Mouse (Mus musculus) forebrain, embryonic 10.5 days (tissue): ENCODE data around the gene Kcnq1. TPM values are rescaled to one million over a fixed set of nuclear protein-coding genes. Genes with fewer than 3 reads are reported as not detected.

Experiments used
- DNase-seq: peaks from one replicate; pipeline ENCODE4 v3.0.0-alpha.2; 2017; ENCODE audit warnings: low spot score; ENCODE audit errors: extremely low spot score
- H3K27ac ChIP-seq: fragments of 300-500 bp; sonication (generic); 2 replicates; pipeline ENCODE4 v1.5.1; 2016; ENCODE audit warnings: mild to moderate bottlenecking
- H3K27me3 ChIP-seq: fragments of 300-500 bp; sonication (generic); 2 replicates; pipeline ENCODE4 v1.6.1; 2016; ENCODE audit warnings: mild to moderate bottlenecking; ENCODE audit not compliant: poor library complexity, severe bottlenecking
- H3K36me3 ChIP-seq: fragments of 300-500 bp; sonication (generic); replicated peaks from 2 replicates; pipeline ENCODE4 v1.6.1; 2016; ENCODE audit warnings: mild to moderate bottlenecking, moderate library complexity
- H3K4me1 ChIP-seq: fragments of 300-500 bp; sonication (generic); 2 replicates; pipeline ENCODE4 v1.6.1; 2016
- H3K4me3 ChIP-seq: fragments of 300-500 bp; sonication (generic); 2 replicates; pipeline ENCODE4 v1.5.1; 2016; ENCODE audit warnings: mild to moderate bottlenecking, moderate library complexity
- H3K9me3 ChIP-seq: fragments of 300-500 bp; sonication (generic); 2 replicates; pipeline ENCODE4 v1.6.1; 2016; ENCODE audit warnings: mild to moderate bottlenecking, moderate library complexity
- WGBS: fragments of 180-500 bp; shearing (Covaris S2); methylation state at CpG from one replicate; pipeline ENCODE4 v1.1.7; 2016; 5-methylcytosine and 5-hydroxymethylcytosine counted together
- polyA plus RNA-seq: library from polyadenylated mRNA; unstranded; fragments of >200 nt; fragmentation: Nextera tagmentation; extraction: Ambion mirVana; gene quantifications from 2 replicates; pipeline ENCODE4 v1.2.1, GENCODE M21; 2016

The Kcnq1 gene
- polyA plus RNA-seq, 1 experiment from 2014 or later: 1.3 TPM

DNA sequence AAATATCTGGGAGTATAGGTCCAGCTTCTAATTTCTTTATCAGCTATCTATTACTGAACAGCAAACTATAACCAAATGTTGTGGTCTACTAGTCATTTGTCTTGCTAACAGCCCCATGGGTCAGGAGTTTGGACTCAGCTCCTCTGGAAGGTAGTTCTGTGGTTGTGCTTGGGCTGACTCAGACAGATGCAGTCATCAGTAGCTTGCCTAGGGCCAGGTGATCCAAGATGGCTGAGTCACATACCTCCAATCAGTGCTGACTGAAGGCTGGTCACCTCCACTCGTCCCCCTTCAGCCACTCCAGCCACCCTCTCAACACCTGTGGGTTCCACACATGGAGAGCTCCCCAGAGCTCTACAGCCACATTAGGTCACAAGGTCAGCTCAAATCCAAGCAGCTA, 250.9 kb downstream of the Kcnq1 start:
- H3K4me1 ChIP-seq: 0 out of 2 replicates have a peak, but pooled peaks cover 3% of the 10 kb centered on the region
- H3K36me3 ChIP-seq: no peaks in the 10 kb centered on the region
- 62% methylated on average over 1 of the region's 1 CpGs for WGBS
- H3K27me3 ChIP-seq: peaks cover 89% of the 10 kb centered on the region
- no peak overlapping the region for H3K4me3 ChIP-seq
- no peak for DNase-seq
- H3K27ac ChIP-seq: no peak overlapping the region
- H3K9me3 ChIP-seq: no peaks in the 10 kb centered on the region

DNA sequence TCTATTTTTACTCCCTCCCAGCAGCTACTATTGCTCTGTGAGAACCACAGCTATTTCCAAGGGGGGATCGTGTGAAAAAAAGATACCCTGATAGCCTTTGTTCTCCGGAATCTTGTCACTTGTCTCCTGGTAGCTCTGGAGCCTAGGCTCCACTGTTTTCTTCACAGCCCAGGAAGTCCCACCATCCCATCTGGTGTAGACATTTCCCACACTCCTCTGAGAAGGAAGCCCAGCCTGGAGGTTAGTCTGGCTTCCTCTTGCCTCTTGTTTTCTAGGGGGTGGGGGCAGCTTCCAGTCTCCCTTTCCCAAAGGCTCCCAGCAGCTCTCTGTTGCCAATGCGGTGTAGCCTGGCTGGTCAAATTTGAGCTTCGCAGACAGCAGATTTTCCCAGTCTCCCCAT, 251.7 kb downstream of the Kcnq1 start:
- DNase-seq: no peak
- H3K36me3 ChIP-seq: no peaks in the 10 kb centered on the region
- no peak overlapping the region for H3K27ac ChIP-seq
- H3K27me3 ChIP-seq: peaks cover 89% of the 10 kb centered on the region
- H3K4me1 ChIP-seq: 0 out of 2 replicates have a peak, but pooled peaks cover 3% of the 10 kb centered on the region
- no peak overlapping the region for H3K4me3 ChIP-seq
- WGBS: 81% methylated on average over 4 of the region's 4 CpGs
- H3K9me3 ChIP-seq: no peaks in the 10 kb centered on the region

DNA sequence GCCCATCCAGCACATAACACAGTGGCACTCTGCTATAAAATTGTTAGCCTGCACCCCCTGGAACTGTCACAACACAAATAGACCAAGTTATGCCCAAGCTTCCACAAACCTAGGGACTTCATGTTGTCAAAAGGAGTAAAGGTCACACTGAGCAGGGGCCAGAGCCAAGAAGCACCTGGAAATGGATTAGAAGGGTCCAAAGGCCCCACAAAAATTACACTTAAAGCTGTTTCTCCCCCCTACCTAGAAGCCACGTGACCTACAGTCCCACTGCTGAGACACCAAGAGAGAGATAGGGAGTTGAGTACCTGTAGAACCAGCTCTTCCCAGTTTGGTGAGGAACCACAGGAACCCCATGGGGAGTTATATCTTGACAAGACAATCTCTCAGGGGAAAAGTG, 253.6 kb downstream of the Kcnq1 start:
- Histone ChIP-seq H3K4me1 (no peaks in the 10 kb centered on the region), H3K9me3 (no peaks in the 10 kb centered on the region), H3K27ac (no peak overlapping the region), H3K4me3 (no peak overlapping the region), H3K27me3 (peaks cover 100% of the 10 kb centered on the region), H3K36me3 (no peaks in the 10 kb centered on the region)
- no peak for DNase-seq
- WGBS: 86% methylated on average over 1 of the region's 1 CpGs

DNA sequence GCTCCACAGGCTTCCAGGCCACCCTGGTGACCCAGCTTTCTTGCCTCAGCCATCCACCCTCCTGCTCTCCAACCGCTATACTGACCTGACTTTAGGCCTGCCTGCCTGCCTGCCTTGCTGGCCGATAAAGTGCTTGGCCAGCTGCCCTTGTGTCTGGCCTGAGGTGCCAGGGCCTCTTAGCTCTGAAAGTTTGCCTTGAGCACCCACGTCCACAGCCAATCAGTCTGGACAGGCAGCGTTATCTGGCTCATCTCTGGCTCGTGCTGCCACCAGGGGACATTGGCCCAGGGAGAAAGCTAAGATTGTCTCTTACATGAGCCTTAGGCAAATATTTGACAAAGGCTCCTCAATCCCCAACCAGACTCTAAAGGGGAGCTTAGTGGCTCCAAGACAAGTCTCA, 254.6 kb downstream of the Kcnq1 start:
- no peak overlapping the region for H3K27ac ChIP-seq
- no peak for DNase-seq
- 76% methylated on average over 5 of the region's 5 CpGs for WGBS
- peaks cover 100% of the 10 kb centered on the region for H3K27me3 ChIP-seq
- H3K36me3 ChIP-seq: no peaks in the 10 kb centered on the region
- peaks cover 5% of the 10 kb centered on the region for H3K4me1 ChIP-seq
- H3K9me3 ChIP-seq: no peaks in the 10 kb centered on the region
- no peak overlapping the region for H3K4me3 ChIP-seq

DNA sequence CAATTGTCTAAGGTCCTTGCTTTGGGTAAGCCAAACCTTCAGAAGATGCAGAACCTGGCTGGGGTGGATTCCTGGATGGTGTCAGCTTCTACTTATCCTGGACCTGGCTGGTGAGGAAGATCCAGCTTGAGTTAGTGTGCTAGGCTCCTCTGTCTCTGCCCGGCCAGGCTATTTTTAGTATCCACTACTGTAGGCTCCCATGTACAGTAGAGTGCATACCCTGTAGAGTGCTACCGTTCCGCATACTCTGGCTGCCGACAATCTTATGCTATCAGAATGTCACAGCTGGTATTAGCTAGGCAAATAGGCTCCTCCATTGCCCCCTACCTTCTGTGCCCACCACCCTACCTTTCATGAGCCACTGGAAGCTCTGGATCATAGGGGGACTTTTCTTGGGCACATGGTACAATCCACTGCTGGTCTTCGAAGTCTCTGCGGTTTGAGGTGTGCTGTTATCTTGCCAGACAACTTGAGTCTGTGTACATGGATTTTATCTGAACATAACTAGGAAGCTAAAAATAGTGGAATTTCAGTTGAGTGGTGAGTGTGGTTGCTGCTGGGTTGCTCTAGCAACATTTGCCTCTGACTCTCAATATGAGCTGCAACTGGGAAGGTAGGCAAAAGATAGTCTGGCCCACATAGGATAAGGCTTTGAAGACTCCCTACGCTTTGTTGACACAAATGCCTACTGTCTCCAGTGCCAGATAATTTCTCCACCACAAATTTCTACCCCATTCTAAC, 258.1 kb downstream of the Kcnq1 start:
- WGBS: 96% methylated on average over 7 of the region's 7 CpGs
- Histone ChIP-seq H3K36me3 (no peaks in the 10 kb centered on the region), H3K4me1 (peaks cover 20% of the 10 kb centered on the region), H3K4me3 (no peak overlapping the region), H3K9me3 (no peaks in the 10 kb centered on the region), H3K27me3 (peaks cover 84% of the 10 kb centered on the region), H3K27ac (no peak overlapping the region)
- no peak for DNase-seq

DNA sequence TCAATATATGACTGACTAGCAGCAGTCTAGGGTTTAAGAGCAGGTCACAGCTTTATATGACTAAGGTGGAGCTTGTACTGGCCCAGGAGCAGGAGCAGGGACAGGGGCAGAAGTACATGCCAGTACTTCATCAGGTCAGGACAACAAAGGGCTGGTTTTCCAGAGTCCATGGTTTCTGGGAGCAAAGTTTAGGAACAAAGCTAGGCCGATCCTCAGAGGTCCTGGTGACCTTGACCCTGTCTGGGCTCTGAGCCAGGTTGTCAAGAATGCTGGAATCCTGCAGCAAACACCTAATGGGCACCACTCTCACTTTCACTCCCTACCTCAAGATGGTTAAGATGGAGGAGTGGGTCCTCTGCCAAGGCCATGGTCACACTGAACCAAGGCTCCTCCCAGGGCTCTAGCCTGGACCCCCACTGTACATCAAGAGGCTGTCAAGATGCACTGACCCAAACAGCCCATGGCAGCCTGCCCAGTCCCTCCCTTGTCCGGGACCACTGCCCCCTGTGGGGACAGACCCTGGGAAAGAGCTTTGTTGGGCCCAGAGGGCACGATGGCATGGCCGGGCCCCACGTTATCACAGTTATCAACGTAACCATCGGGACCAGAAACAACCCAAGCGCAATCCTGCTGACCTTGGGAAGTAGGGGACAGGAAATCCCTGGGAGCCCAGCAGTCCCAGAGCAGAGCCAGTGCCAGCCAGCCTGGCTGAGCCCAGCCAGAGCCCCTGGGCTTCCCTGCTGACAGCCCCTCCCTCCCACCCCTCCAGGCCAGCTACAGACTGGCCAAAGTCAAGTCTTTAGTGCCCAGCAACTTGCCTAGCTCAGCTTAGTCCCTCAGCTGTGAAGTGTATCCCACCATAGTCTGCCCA, 259.0 kb downstream of the Kcnq1 start:
- WGBS: 90% methylated on average over 8 of the region's 8 CpGs
- no peak for DNase-seq
- Histone ChIP-seq H3K27me3 (peaks cover 82% of the 10 kb centered on the region), H3K4me1 (peaks cover 20% of the 10 kb centered on the region), H3K27ac (no peak overlapping the region), H3K36me3 (no peaks in the 10 kb centered on the region), H3K9me3 (no peaks in the 10 kb centered on the region), H3K4me3 (no peak overlapping the region)

DNA sequence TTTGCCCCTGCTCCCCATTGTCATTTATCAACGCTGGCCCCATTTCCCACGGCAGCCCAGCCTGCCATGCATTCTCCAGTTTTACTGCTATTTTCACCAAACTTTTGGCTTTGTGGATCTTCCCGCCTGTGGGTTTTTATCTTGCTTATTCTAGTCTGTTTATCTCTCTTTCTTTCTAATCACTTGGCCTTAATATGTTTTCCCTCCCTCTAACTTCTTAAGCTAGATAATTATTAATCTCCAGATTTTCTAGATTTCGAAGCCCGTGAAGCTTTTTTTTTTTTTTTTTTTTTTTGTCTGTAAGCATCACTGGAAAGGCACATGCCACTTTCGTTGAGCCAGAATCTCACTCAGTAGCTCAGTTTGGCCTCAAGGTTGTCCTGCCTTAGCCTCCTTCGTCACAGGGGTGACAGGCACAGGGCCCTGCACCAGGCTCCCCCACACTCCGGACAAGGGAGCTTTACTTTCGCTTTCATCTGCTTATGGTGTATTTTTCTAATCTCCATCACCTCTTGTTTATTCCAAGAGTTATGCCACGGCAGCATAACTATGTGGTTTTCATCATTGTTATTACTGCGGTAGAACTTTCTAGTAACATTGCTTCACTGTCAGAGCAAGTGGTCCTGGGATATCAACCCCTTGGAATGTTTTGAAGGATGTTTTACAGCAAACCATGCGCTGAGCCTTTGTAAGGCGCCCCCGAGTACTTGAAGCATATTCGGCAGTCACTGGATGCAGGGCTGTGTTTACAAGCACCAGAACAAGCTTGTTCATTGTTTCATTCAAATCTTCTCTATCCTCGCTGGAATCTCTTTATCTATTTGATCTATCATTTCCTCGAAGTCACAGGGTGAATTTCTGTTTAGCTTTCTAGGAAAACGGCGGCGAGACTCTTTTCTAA, 261.5 kb downstream of the Kcnq1 start:
- Histone ChIP-seq H3K27ac (no peak overlapping the region), H3K36me3 (no peaks in the 10 kb centered on the region), H3K4me1 (peaks cover 21% of the 10 kb centered on the region), H3K4me3 (no peak overlapping the region), H3K9me3 (no peaks in the 10 kb centered on the region), H3K27me3 (peaks cover 82% of the 10 kb centered on the region)
- WGBS: 77% methylated on average over 20 of the region's 20 CpGs
- no peak for DNase-seq

DNA sequence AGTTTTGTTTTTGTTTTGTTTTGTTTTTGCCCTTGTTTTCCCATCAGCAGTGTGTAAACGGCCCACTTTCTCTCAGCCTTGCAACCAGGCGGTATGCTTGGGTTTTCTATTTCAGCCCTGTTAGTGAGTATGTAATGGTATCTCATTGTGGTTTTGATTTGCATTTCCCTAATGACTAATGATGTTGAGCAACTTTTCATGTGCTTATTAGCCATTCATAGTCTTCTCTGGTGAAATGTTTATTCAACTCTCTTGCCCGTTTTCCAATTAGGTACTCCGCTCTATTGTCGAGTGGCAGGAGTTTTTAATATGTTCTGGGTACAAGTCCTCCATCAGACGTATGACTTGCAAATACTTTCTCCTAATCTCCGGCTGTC, 262.1 kb downstream of the Kcnq1 start:
- Histone ChIP-seq H3K27ac (no peak overlapping the region), H3K4me3 (no peak overlapping the region), H3K4me1 (peaks cover 26% of the 10 kb centered on the region), H3K9me3 (no peaks in the 10 kb centered on the region), H3K36me3 (no peaks in the 10 kb centered on the region), H3K27me3 (peaks cover 82% of the 10 kb centered on the region)
- WGBS: 56% methylated on average over 7 of the region's 7 CpGs
- DNase-seq: no peak

DNA sequence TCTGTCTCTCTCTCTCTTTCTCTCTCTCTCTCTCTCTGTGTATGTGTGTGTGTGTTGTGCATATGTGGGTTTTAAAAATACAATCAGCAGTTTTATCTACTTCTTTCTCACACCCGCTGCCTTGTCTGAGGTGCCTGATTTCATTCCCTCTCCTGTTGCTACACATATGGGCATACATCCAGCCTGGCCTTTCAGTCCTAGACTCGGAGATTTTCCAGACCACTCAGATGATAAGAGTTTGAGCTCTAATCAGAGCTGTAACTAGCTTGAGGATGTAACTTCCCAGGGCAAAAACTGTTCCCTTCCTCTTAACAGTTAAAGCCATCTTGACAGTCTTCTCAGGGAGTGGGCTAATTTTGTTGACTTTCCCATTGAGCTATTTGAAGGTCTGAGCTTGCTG, 265.2 kb downstream of the Kcnq1 start:
- H3K4me3 ChIP-seq: no peak overlapping the region
- no peak overlapping the region for H3K27ac ChIP-seq
- peaks cover 82% of the 10 kb centered on the region for H3K27me3 ChIP-seq
- H3K4me1 ChIP-seq: peaks cover 27% of the 10 kb centered on the region
- 79% methylated on average over 2 of the region's 2 CpGs for WGBS
- H3K36me3 ChIP-seq: no peaks in the 10 kb centered on the region
- no peak for DNase-seq
- H3K9me3 ChIP-seq: no peaks in the 10 kb centered on the region

DNA sequence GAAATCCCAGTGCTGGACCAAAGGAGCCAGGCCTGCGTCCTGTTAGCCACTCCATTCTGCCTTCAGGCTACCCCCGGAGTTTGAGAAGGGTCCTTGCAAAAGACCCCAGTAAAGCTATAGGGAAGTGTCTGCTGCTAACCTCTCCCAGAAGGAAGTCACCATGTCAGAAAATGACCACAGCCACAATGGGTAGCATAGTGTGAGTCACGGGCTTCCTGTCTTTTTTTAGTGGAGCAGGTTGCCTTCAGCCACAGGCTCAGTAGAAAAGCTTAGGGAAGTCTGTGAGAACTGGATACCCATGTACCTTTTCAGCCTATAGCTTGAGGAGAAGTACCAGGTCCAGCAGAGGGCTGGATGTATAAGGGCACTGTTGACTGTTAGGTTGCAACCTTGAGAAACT, 267.1 kb downstream of the Kcnq1 start:
- H3K27ac ChIP-seq: no peak overlapping the region
- H3K9me3 ChIP-seq: no peaks in the 10 kb centered on the region
- no peak overlapping the region for H3K4me3 ChIP-seq
- H3K36me3 ChIP-seq: no peaks in the 10 kb centered on the region
- no peak for DNase-seq
- WGBS: 82% methylated on average over 3 of the region's 3 CpGs
- H3K27me3 ChIP-seq: peaks cover 92% of the 10 kb centered on the region
- H3K4me1 ChIP-seq: peaks cover 15% of the 10 kb centered on the region

DNA sequence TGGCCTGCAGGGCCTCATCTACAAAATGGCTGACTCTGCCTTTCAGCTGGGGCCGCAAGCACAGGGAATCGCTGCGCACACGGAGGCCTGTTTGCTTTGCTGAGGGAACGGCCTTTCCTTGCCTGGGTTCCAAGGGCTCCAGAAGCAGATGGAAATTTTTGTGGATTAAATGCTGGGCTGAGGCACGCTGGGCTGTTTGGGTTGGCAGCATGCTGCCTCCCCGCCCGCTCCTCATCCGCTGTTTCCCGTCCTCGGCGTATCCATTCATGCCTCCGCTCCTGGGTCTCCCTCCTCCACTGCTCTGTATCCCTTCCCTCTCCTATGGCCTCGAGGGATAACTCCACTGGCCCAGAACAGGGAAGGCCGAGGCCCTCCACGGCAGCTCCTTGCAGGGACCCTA, 269.8 kb downstream of the Kcnq1 start:
- no peak for DNase-seq
- H3K4me3 ChIP-seq: no peak overlapping the region
- peaks cover 100% of the 10 kb centered on the region for H3K27me3 ChIP-seq
- no peaks in the 10 kb centered on the region for H3K9me3 ChIP-seq
- H3K4me1 ChIP-seq: peaks cover 19% of the 10 kb centered on the region
- H3K27ac ChIP-seq: no peak overlapping the region
- 91% methylated on average over 16 of the region's 16 CpGs for WGBS
- H3K36me3 ChIP-seq: no peaks in the 10 kb centered on the region

DNA sequence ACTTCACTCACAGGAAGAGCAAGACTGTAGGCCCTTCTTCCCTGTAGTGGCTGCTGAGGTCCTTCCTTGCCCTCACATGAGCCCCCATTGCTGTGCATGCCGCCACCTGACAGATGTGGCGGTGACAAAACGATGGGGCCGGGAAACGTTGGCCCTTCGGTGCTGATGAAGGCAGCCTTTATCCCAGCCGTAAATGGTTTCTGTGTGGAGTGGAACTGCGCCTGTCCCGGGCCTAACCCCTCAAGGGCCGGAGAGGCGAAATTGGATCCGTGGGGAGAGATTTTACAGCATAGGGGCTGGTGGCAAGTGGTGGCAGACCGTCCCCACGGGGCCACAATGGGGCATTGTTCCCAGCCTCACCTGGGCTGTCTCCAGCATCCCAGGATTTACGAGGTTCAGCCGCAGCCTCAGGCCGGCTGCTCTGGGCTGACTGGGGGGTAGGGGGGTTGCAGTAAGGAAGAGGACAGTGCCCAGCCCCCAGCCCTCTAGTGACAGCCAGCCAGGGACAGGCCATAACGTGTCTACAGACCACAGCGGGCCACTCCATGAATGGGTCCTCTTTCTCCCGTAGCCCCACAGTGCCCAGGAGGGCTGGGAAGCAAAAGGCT, 274.4 kb downstream of the Kcnq1 start:
- Histone ChIP-seq H3K27ac (no peak overlapping the region; the same call in 1 of the 2 replicates), H3K9me3 (no peaks in the 10 kb centered on the region), H3K27me3 (peaks cover 99% of the 10 kb centered on the region), H3K4me3 (no peak overlapping the region), H3K36me3 (no peaks in the 10 kb centered on the region), H3K4me1 (peaks cover 14% of the 10 kb centered on the region)
- no peak for DNase-seq
- 71% methylated on average over 20 of the region's 20 CpGs for WGBS
